Mouse (Mus musculus): ENCODE data around the gene Ccdc6. TPM values are rescaled to one million over a fixed set of nuclear protein-coding genes. Genes with fewer than 3 reads are reported as not detected.
A peak's percentile ranks its signal among the peaks of the same experiment; 100 is the strongest.

The Ccdc6 gene
- polyA plus RNA-seq (2014; fragmentation: Nextera tagmentation; extraction: Ambion mirVana) = 20.2 and 20.8 TPM in 2 replicates

GRCm38 (mm10) chr10:70096366-70097188 lies at the start of gene Ccdc6:
Gene Ccdc6 (plus strand): TSS chr10:70097121.
- Histone ChIP-seq H3K9ac (replicated peaks; ENCODE audit: low read length) (peak within 1 kb of the TSS; percentile 89), H3K4me2 (ENCODE audit: low read depth, low read length) (peak within 1 kb of the TSS; percentile 94), H3K9me3 (replicated peaks; ENCODE audit: control insufficient read depth, low read length) (no peaks in the 10 kb centered on the region), H3K4me1 (ENCODE audit: control insufficient read depth, insufficient read depth, low read length) (peaks cover 4% of the 10 kb centered on the region; the same call in 1 of the 2 replicates), H3K27ac (replicated peaks; ENCODE audit: low read depth, low read length) (peak within 1 kb of the TSS; percentile 62), H3K27me3 (ENCODE audit: control insufficient read depth, insufficient read depth, low read length) (no peaks in the 10 kb centered on the region), H3K36me3 (replicated peaks; ENCODE audit: control insufficient read depth, insufficient read depth, low read depth, low read length) (no peaks in the 10 kb centered on the region), H3K4me3 (ENCODE audit: low read depth, low read length) (peak within 1 kb of the TSS; percentile 93)
- DNase-seq (ENCODE audit: low spot score) = peak; percentile 88
- under 1% methylated on average over 47 of the region's 77 CpGs for WGBS
- peak; percentile 74 for ATAC-seq (replicated peaks; ENCODE audit: insufficient number of reproducible peaks, low FRiP score, low TSS enrichment, low read depth)

DNA sequence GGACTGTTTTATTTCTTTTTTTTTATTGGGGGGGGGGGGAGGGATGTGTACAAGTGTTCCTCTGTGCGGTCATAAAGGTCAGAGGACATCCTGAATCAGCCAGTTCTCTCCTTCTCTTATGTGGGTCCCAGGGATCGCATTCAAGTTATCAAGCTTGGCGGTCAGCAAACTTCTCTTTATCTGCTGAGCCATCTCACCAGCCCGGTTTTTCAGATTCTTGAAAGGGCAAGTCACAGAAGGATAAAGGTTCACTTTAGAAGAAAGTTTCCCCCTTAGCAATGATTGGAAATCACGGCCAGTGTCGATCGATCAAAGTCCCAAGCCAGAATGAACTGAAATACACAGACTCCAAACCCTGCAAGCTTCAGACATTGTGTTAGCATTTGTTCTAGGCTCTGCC lies 47.1 kb upstream of the Ccdc6 start:
- H3K4me3 ChIP-seq (ENCODE audit: low read depth, low read length) = no peak overlapping the region
- H3K4me2 ChIP-seq (ENCODE audit: low read depth, low read length) = no peak overlapping the region
- H3K9ac ChIP-seq (replicated peaks; ENCODE audit: low read length) = no peak overlapping the region
- no peaks in the 10 kb centered on the region for H3K27me3 ChIP-seq (ENCODE audit: control insufficient read depth, insufficient read depth, low read length)
- WGBS = 89% methylated on average over 7 of the region's 7 CpGs
- ATAC-seq (replicated peaks; ENCODE audit: insufficient number of reproducible peaks, low FRiP score, low TSS enrichment, low read depth) = no peak
- no peaks in the 10 kb centered on the region for H3K36me3 ChIP-seq (replicated peaks; ENCODE audit: control insufficient read depth, insufficient read depth, low read depth, low read length)
- no peaks in the 10 kb centered on the region for H3K9me3 ChIP-seq (replicated peaks; ENCODE audit: control insufficient read depth, low read length)
- no peak overlapping the region for H3K27ac ChIP-seq (replicated peaks; ENCODE audit: low read depth, low read length)
- no peak for DNase-seq (ENCODE audit: low spot score)
- no peaks in the 10 kb centered on the region for H3K4me1 ChIP-seq (ENCODE audit: control insufficient read depth, insufficient read depth, low read length)

DNA sequence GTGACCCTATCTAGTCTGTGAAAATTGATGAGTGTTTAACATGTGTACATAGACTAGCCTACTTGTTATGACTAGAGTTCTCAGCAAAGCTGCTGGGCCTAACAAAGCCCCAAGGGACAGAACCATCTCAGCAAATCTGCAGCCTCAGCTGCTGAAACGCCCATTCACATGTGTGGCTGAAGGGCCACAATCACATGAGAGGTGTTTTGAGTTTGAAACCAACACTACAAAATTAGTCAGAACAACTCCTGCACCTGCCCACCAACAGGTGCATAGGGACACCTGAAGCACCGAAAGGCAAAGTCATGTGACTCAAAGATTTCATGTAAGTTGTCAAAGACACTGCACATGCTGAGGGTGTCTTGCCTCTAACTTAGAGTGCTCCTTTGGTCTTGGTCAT lies 41.6 kb upstream of the Ccdc6 start:
- H3K9me3 ChIP-seq (replicated peaks; ENCODE audit: control insufficient read depth, low read length) = no peaks in the 10 kb centered on the region
- no peak overlapping the region for H3K4me3 ChIP-seq (ENCODE audit: low read depth, low read length)
- ATAC-seq (replicated peaks; ENCODE audit: insufficient number of reproducible peaks, low FRiP score, low TSS enrichment, low read depth) (no peak), DNase-seq (ENCODE audit: low spot score) (no peak)
- H3K4me2 ChIP-seq (ENCODE audit: low read depth, low read length) = no peak overlapping the region
- no peak overlapping the region for H3K9ac ChIP-seq (replicated peaks; ENCODE audit: low read length)
- no peaks in the 10 kb centered on the region for H3K4me1 ChIP-seq (ENCODE audit: control insufficient read depth, insufficient read depth, low read length)
- no peak overlapping the region for H3K27ac ChIP-seq (replicated peaks; ENCODE audit: low read depth, low read length)
- WGBS = 80% methylated on average over 2 of the region's 2 CpGs
- H3K36me3 ChIP-seq (replicated peaks; ENCODE audit: control insufficient read depth, insufficient read depth, low read depth, low read length) = no peaks in the 10 kb centered on the region
- H3K27me3 ChIP-seq (ENCODE audit: control insufficient read depth, insufficient read depth, low read length) = no peaks in the 10 kb centered on the region

DNA sequence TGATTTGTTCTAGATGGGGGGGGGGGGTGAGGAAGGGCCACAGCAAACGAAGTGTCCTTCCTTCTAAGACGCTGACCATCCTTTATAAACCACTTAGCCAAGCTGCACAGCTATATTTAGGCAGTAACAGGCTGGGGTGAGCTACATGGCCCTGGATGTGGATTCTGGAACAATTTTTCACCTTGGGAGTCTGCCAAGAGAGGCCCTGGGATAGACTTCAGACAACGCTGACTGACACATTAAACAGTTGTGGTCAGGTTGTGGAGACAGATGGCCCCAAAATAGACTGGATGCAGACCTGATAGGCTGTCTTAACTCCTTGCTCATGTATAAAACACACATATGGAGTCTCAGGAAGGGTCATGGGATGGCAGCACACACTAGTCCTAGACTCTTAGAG lies 39.9 kb upstream of the Ccdc6 start:
- Histone ChIP-seq H3K4me2 (ENCODE audit: low read depth, low read length) (no peak overlapping the region), H3K4me3 (ENCODE audit: low read depth, low read length) (no peak overlapping the region), H3K27ac (replicated peaks; ENCODE audit: low read depth, low read length) (no peak overlapping the region), H3K9ac (replicated peaks; ENCODE audit: low read length) (no peak overlapping the region), H3K9me3 (replicated peaks; ENCODE audit: control insufficient read depth, low read length) (no peaks in the 10 kb centered on the region), H3K27me3 (ENCODE audit: control insufficient read depth, insufficient read depth, low read length) (no peaks in the 10 kb centered on the region), H3K4me1 (ENCODE audit: control insufficient read depth, insufficient read depth, low read length) (no peaks in the 10 kb centered on the region), H3K36me3 (replicated peaks; ENCODE audit: control insufficient read depth, insufficient read depth, low read depth, low read length) (no peaks in the 10 kb centered on the region)
- DNase-seq (ENCODE audit: low spot score) (no peak), ATAC-seq (replicated peaks; ENCODE audit: insufficient number of reproducible peaks, low FRiP score, low TSS enrichment, low read depth) (no peak)
- 83% methylated on average over 3 of the region's 3 CpGs for WGBS

GRCm38 (mm10) chr10:70060021-70060688 lies 36.8 kb upstream of the Ccdc6 start:
- Histone ChIP-seq H3K9me3 (replicated peaks; ENCODE audit: control insufficient read depth, low read length) (no peaks in the 10 kb centered on the region), H3K27ac (replicated peaks; ENCODE audit: low read depth, low read length) (no peak overlapping the region), H3K4me3 (ENCODE audit: low read depth, low read length) (no peak overlapping the region), H3K27me3 (ENCODE audit: control insufficient read depth, insufficient read depth, low read length) (no peaks in the 10 kb centered on the region), H3K36me3 (replicated peaks; ENCODE audit: control insufficient read depth, insufficient read depth, low read depth, low read length) (no peaks in the 10 kb centered on the region), H3K9ac (replicated peaks; ENCODE audit: low read length) (no peak overlapping the region), H3K4me1 (ENCODE audit: control insufficient read depth, insufficient read depth, low read length) (no peaks in the 10 kb centered on the region), H3K4me2 (ENCODE audit: low read depth, low read length) (no peak overlapping the region)
- WGBS = 75% methylated on average over 19 of the region's 19 CpGs
- no peak for DNase-seq (ENCODE audit: low spot score)
- ATAC-seq (replicated peaks; ENCODE audit: insufficient number of reproducible peaks, low FRiP score, low TSS enrichment, low read depth) = no peak

GRCm38 (mm10) chr10:70060689-70061081 lies 36.2 kb upstream of the Ccdc6 start:
- H3K9ac ChIP-seq (replicated peaks; ENCODE audit: low read length) = no peak overlapping the region
- no peaks in the 10 kb centered on the region for H3K36me3 ChIP-seq (replicated peaks; ENCODE audit: control insufficient read depth, insufficient read depth, low read depth, low read length)
- H3K27me3 ChIP-seq (ENCODE audit: control insufficient read depth, insufficient read depth, low read length) = no peaks in the 10 kb centered on the region
- H3K4me3 ChIP-seq (ENCODE audit: low read depth, low read length) = no peak overlapping the region
- no peak overlapping the region for H3K4me2 ChIP-seq (ENCODE audit: low read depth, low read length)
- H3K9me3 ChIP-seq (replicated peaks; ENCODE audit: control insufficient read depth, low read length) = no peaks in the 10 kb centered on the region
- no peaks in the 10 kb centered on the region for H3K4me1 ChIP-seq (ENCODE audit: control insufficient read depth, insufficient read depth, low read length)
- ATAC-seq (replicated peaks; ENCODE audit: insufficient number of reproducible peaks, low FRiP score, low TSS enrichment, low read depth) (0 out of 2 replicates have a peak, but pooled peaks have one; percentile 29), DNase-seq (ENCODE audit: low spot score) (no peak)
- H3K27ac ChIP-seq (replicated peaks; ENCODE audit: low read depth, low read length) = no peak overlapping the region
- 48% methylated on average over 10 of the region's 10 CpGs for WGBS

DNA sequence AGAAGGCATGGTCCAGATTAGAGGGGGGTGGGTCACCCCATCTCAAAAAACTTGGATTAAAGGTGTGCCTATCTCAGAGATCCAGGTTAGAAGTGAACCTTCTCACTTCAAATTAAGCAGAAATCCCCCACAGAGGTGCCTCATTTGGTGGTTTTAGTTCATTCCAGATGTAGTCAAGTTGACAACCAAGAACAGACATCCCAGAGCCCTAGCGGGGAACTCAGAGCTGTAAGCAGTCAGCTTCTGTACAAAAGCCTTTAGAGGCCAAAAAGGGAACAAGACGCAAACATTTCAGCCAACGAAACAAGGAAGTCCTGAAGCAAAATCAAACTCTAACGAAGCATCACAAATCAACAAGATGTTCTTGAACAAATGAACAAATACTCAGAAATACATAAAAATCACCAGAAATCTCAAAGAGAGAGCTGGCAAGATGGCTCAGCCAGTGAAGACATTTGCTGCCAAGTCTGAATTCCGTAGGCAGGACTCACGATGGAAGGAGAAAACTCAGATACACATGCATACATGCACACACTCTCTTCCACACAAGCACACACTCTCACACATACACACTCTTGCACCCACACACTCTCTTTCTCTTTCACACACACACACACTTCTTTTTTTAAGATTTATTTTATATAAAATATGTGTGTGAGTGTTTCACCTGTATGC lies 32.9 kb upstream of the Ccdc6 start:
- ATAC-seq (replicated peaks; ENCODE audit: insufficient number of reproducible peaks, low FRiP score, low TSS enrichment, low read depth) = no peak
- Histone ChIP-seq H3K27me3 (ENCODE audit: control insufficient read depth, insufficient read depth, low read length) (no peaks in the 10 kb centered on the region), H3K27ac (replicated peaks; ENCODE audit: low read depth, low read length) (no peak overlapping the region), H3K9ac (replicated peaks; ENCODE audit: low read length) (no peak overlapping the region), H3K36me3 (replicated peaks; ENCODE audit: control insufficient read depth, insufficient read depth, low read depth, low read length) (no peaks in the 10 kb centered on the region), H3K4me2 (ENCODE audit: low read depth, low read length) (no peak overlapping the region), H3K9me3 (replicated peaks; ENCODE audit: control insufficient read depth, low read length) (no peaks in the 10 kb centered on the region), H3K4me3 (ENCODE audit: low read depth, low read length) (no peak overlapping the region), H3K4me1 (ENCODE audit: control insufficient read depth, insufficient read depth, low read length) (no peaks in the 10 kb centered on the region)
- no peak for DNase-seq (ENCODE audit: low spot score)
- 91% methylated on average over 6 of the region's 6 CpGs for WGBS

GRCm38 (mm10) chr10:70065191-70065590 lies 31.7 kb upstream of the Ccdc6 start:
- Histone ChIP-seq H3K4me2 (ENCODE audit: low read depth, low read length) (no peak overlapping the region), H3K4me1 (ENCODE audit: control insufficient read depth, insufficient read depth, low read length) (no peaks in the 10 kb centered on the region), H3K27ac (replicated peaks; ENCODE audit: low read depth, low read length) (no peak overlapping the region), H3K9me3 (replicated peaks; ENCODE audit: control insufficient read depth, low read length) (no peaks in the 10 kb centered on the region), H3K9ac (replicated peaks; ENCODE audit: low read length) (no peak overlapping the region), H3K27me3 (ENCODE audit: control insufficient read depth, insufficient read depth, low read length) (no peaks in the 10 kb centered on the region), H3K36me3 (replicated peaks; ENCODE audit: control insufficient read depth, insufficient read depth, low read depth, low read length) (no peaks in the 10 kb centered on the region), H3K4me3 (ENCODE audit: low read depth, low read length) (no peak overlapping the region)
- no peak for DNase-seq (ENCODE audit: low spot score)
- WGBS = 71% methylated on average over 3 of the region's 3 CpGs
- no peak for ATAC-seq (replicated peaks; ENCODE audit: insufficient number of reproducible peaks, low FRiP score, low TSS enrichment, low read depth)
